Mouse (Mus musculus) stomach, postnatal 0 days (tissue): ENCODE measurements around the gene Nol4l. TPM values are rescaled to one million over a fixed set of nuclear protein-coding genes. Genes with fewer than 3 reads are reported as not detected.
A peak's percentile ranks its signal among the peaks of the same experiment; 100 is the strongest.

ENCODE experiments used
- ATAC-seq: fragments of 200-750 bp; cut with Nextera tagmentation; 2 replicates; pipeline ENCODE4 v1.8.0; 2017; ENCODE audit not compliant: low FRiP score, low TSS enrichment
- DNase-seq: peaks from one replicate; pipeline ENCODE4 v3.0.0-alpha.2; 2016; ENCODE audit warnings: low spot score
- H3K27ac ChIP-seq: fragments of 300-500 bp; sonication (generic); replicated peaks from 2 replicates; pipeline ENCODE4 v1.5.1; 2014; ENCODE audit warnings: mild to moderate bottlenecking, control low read depth
- H3K27me3 ChIP-seq: fragments of 300-500 bp; sonication (generic); 2 replicates; pipeline ENCODE4 v1.6.1; 2014; ENCODE audit warnings: low read length; ENCODE audit not compliant: control insufficient read depth, insufficient read depth
- H3K36me3 ChIP-seq: fragments of 300-500 bp; sonication (generic); 2 replicates; pipeline ENCODE4 v1.6.1; 2014; ENCODE audit warnings: low read length, mixed read lengths; ENCODE audit not compliant: control insufficient read depth, insufficient read depth
- H3K4me1 ChIP-seq: fragments of 300-500 bp; sonication (generic); replicated peaks from 2 replicates; pipeline ENCODE4 v1.6.1; 2014; ENCODE audit warnings: antibody characterized with exemption; ENCODE audit not compliant: control insufficient read depth, insufficient read depth
- H3K4me2 ChIP-seq: fragments of 300-500 bp; sonication (generic); replicated peaks from 2 replicates; pipeline ENCODE4 v1.6.1; 2014; ENCODE audit warnings: low read depth, mild to moderate bottlenecking, control low read depth, moderate library complexity
- H3K4me3 ChIP-seq: fragments of 300-500 bp; sonication (generic); 2 replicates; pipeline ENCODE4 v1.5.1; 2014; ENCODE audit warnings: low read depth, low read length, control low read depth
- H3K9ac ChIP-seq: fragments of 300-500 bp; sonication (generic); 2 replicates; pipeline ENCODE4 v1.6.1; 2014; ENCODE audit warnings: mild to moderate bottlenecking, low read length, control low read depth, mixed read lengths
- H3K9me3 ChIP-seq: fragments of 300-500 bp; sonication (generic); 2 replicates; pipeline ENCODE4 v1.6.1; 2016; ENCODE audit warnings: low read length; ENCODE audit not compliant: control insufficient read depth
- CTCF ChIP-seq: IDR thresholded peaks from 2 replicates; pipeline ENCODE4 v1.5.1; 2016; ENCODE audit warnings: antibody characterized with exemption, low read depth, mild to moderate bottlenecking, moderate library complexity
- EP300 ChIP-seq: optimal IDR thresholded peaks from 2 replicates; pipeline ENCODE3; 2016; ENCODE audit warnings: antibody characterized with exemption
- WGBS: fragments of 180-500 bp; shearing (Covaris S2); extraction: QIAGEN DNeasy Blood & Tissue Kit; methylation state at CpG from one replicate; pipeline ENCODE4 v1.1.7; 2014; 5-methylcytosine and 5-hydroxymethylcytosine counted together
- polyA plus RNA-seq: library from polyadenylated mRNA; unstranded; fragments of >200 nt; fragmentation: Nextera tagmentation; extraction: Ambion mirVana; gene quantifications from 2 replicates; pipeline ENCODE4 v1.2.1, GENCODE M21; 2015

Nol4l gene
- polyA plus RNA-seq, 1 experiment from 2014 or later = 4.4 TPM

- 75% methylated on average over 7 of the region's 7 CpGs for WGBS
Observed at GRCm38 (mm10) chr2:153481108-153481860, 48.5 kb downstream of the Nol4l start.

DNA sequence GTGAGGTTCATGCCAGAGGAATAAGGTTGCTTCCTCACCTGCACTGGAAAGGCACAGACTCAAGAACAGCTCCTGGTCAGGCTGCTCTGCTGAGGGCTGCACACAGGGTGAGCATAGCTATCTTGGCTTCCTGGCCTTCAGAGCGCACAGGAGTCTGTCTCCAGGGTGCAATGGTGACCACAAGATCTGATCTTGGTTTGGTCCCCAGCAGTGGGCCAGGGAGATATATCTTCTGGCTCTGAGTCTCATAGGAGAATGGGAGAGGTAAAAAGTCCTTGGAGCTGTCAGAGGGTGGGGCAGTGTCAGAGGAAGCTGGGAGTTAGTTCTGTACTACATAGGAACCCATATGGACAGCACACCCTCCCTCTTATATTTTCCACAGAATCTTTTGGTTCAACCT lies 50.3 kb downstream of the Nol4l start:
- no peak overlapping the region for H3K4me2 ChIP-seq
- no peaks in the 10 kb centered on the region for H3K27me3 ChIP-seq
- H3K9ac ChIP-seq = no peak overlapping the region
- TF ChIP-seq CTCF (no peak), EP300 (no peak)
- no peaks in the 10 kb centered on the region for H3K36me3 ChIP-seq
- H3K4me3 ChIP-seq = no peak overlapping the region
- DNase-seq (no peak), ATAC-seq (no peak)
- no peak overlapping the region for H3K27ac ChIP-seq
- no peaks in the 10 kb centered on the region for H3K9me3 ChIP-seq
- 87% methylated on average over 1 of the region's 1 CpGs for WGBS
- H3K4me1 ChIP-seq = peaks cover 3% of the 10 kb centered on the region; the same call in 1 of the 2 replicates

More at GRCm38 (mm10) chr2:153481108-153481860, 48.5 kb downstream of the Nol4l start:
- Histone ChIP-seq H3K4me1 (no peaks in the 10 kb centered on the region), H3K4me2 (no peak overlapping the region), H3K27me3 (no peaks in the 10 kb centered on the region), H3K27ac (no peak overlapping the region), H3K9ac (no peak overlapping the region), H3K36me3 (no peaks in the 10 kb centered on the region), H3K9me3 (no peaks in the 10 kb centered on the region), H3K4me3 (no peak overlapping the region)
- no peak for ATAC-seq
- DNase-seq = no peak
- no peak for TF ChIP-seq CTCF
- no peak for TF ChIP-seq EP300

GRCm38 (mm10) chr2:153478583-153478982 lies 51.2 kb downstream of the Nol4l start:
- ATAC-seq (peak; percentile 88), DNase-seq (peak; percentile 78)
- Histone ChIP-seq H3K27ac (no peak overlapping the region), H3K36me3 (no peaks in the 10 kb centered on the region), H3K4me2 (no peak overlapping the region), H3K9me3 (no peaks in the 10 kb centered on the region), H3K4me3 (no peak overlapping the region), H3K27me3 (no peaks in the 10 kb centered on the region), H3K4me1 (peaks cover 3% of the 10 kb centered on the region; the same call in 1 of the 2 replicates), H3K9ac (no peak overlapping the region)
- 3% methylated on average over 4 of the region's 4 CpGs for WGBS
- TF ChIP-seq CTCF = peak; percentile 95
- TF ChIP-seq EP300 = no peak

GRCm38 (mm10) chr2:153475114-153476112 lies 54.4 kb downstream of the Nol4l start:
- ATAC-seq (no peak), DNase-seq (no peak)
- Histone ChIP-seq H3K4me2 (no peak overlapping the region), H3K9ac (no peak overlapping the region), H3K9me3 (no peaks in the 10 kb centered on the region), H3K27me3 (no peaks in the 10 kb centered on the region), H3K4me1 (peaks cover 3% of the 10 kb centered on the region; the same call in 1 of the 2 replicates), H3K27ac (0 out of 2 replicates have a peak overlapping the region, but pooled peaks have one; percentile 35), H3K36me3 (no peaks in the 10 kb centered on the region), H3K4me3 (no peak overlapping the region)
- TF ChIP-seq EP300 (no peak), CTCF (no peak)
- WGBS = 34% methylated on average over 4 of the region's 4 CpGs

DNA sequence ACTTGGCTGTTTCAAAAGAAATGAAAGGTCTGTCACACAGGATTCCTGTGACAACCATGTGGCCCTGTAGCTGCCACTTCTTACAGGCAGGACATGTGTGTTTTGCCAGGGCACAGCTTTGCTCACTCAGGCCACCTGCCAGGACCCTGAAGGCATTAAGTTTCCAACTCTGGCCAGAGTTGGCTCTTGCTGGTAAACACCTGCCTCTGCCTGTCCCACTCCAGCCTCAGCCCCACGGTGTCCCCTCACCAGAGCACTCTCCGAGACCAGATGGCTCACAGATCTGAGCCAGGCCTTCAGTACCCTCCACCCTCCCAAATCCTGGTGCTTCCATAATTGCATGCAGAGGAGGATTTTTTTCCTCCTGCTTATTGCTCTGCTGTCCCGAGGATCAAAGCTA lies 58.8 kb downstream of the Nol4l start:
- DNase-seq = no peak
- Histone ChIP-seq H3K36me3 (no peaks in the 10 kb centered on the region), H3K9ac (no peak overlapping the region), H3K9me3 (no peaks in the 10 kb centered on the region), H3K4me2 (no peak overlapping the region), H3K4me3 (no peak overlapping the region), H3K27me3 (no peaks in the 10 kb centered on the region), H3K27ac (no peak overlapping the region), H3K4me1 (peaks cover 3% of the 10 kb centered on the region; the same call in 1 of the 2 replicates)
- 45% methylated on average over 3 of the region's 3 CpGs for WGBS
- ATAC-seq = no peak
- TF ChIP-seq CTCF = no peak
- no peak for TF ChIP-seq EP300
